Mouse (Mus musculus) limb, embryonic 14.5 days (tissue): ENCODE measurements around the gene H1foo. TPM values are rescaled to one million over a fixed set of nuclear protein-coding genes. Genes with fewer than 3 reads are reported as not detected.

Source experiments
- ATAC-seq: fragments of 200-750 bp; cut with Nextera tagmentation; 2 replicates; pipeline ENCODE4 v1.8.0; 2017; ENCODE audit warnings: low read depth, moderate number of reproducible peaks, moderate TSS enrichment; ENCODE audit not compliant: low FRiP score
- DNase-seq: peaks from one replicate; pipeline ENCODE4 v3.0.0-alpha.2; 2015; ENCODE audit warnings: low spot score
- H3K27ac ChIP-seq: fragments of 300-500 bp; sonication (generic); replicated peaks from 2 replicates; pipeline ENCODE4 v1.5.1; 2014; ENCODE audit warnings: low read depth, mild to moderate bottlenecking, low read length, moderate library complexity, mixed read lengths
- H3K27me3 ChIP-seq: fragments of 300-500 bp; sonication (generic); 2 replicates; pipeline ENCODE4 v1.6.1; 2014; ENCODE audit warnings: low read length, mixed read lengths; ENCODE audit not compliant: control insufficient read depth, insufficient read depth
- H3K36me3 ChIP-seq: fragments of 300-500 bp; sonication (generic); 2 replicates; pipeline ENCODE4 v1.6.1; 2014; ENCODE audit warnings: mild to moderate bottlenecking, low read length, moderate library complexity, mixed read lengths; ENCODE audit not compliant: control insufficient read depth, insufficient read depth
- H3K4me1 ChIP-seq: fragments of 300-500 bp; sonication (generic); 2 replicates; pipeline ENCODE4 v1.6.1; 2014; ENCODE audit warnings: antibody characterized with exemption, low read length, mixed read lengths; ENCODE audit not compliant: control insufficient read depth, insufficient read depth
- H3K4me2 ChIP-seq: fragments of 300-500 bp; sonication (generic); replicated peaks from 2 replicates; pipeline ENCODE4 v1.6.1; 2014; ENCODE audit warnings: low read depth, mild to moderate bottlenecking, low read length, moderate library complexity; ENCODE audit not compliant: severe bottlenecking
- H3K4me3 ChIP-seq: fragments of 300-500 bp; sonication (generic); replicated peaks from 2 replicates; pipeline ENCODE4 v1.5.1; 2014; ENCODE audit warnings: low read length
- H3K9ac ChIP-seq: fragments of 300-500 bp; sonication (generic); 2 replicates; pipeline ENCODE4 v1.6.1; 2014; ENCODE audit warnings: mild to moderate bottlenecking, low read depth, low read length, moderate library complexity; ENCODE audit not compliant: severe bottlenecking
- H3K9me3 ChIP-seq: fragments of 300-500 bp; sonication (generic); 2 replicates; pipeline ENCODE4 v1.6.1; 2016; ENCODE audit warnings: low read length; ENCODE audit not compliant: control insufficient read depth
- POLR2A ChIP-seq: fragments of 200-500 bp; IDR thresholded peaks from 2 replicates; pipeline ENCODE4 v1.8.0; 2012; ENCODE audit warnings: inconsistent platforms, mild to moderate bottlenecking, moderate library complexity, borderline replicate concordance; ENCODE audit not compliant: insufficient read depth, insufficient read length; ENCODE audit errors: extremely low read depth
- WGBS: fragments of 180-500 bp; shearing (Covaris S2); extraction: QIAGEN DNeasy Blood & Tissue Kit; methylation state at CpG from one replicate; pipeline ENCODE4 v1.1.7; 2014; 5-methylcytosine and 5-hydroxymethylcytosine counted together
- polyA plus RNA-seq, 2 experiments: library from polyadenylated mRNA; depleted of rRNA in 1 of 2; stranded (reverse) in 1 of 2; unstranded in 1 of 2; fragments of >200 nt; fragmentation: Nextera tagmentation in 1 of 2; extraction: Ambion mirVana in 1 of 2; gene quantifications; 2 replicates each; pipeline versions ENCODE4 v1.2.1 to v1.2.3; 2012 to 2014

Gene H1foo
- polyA plus RNA-seq, 2 experiments: not detected

DNA sequence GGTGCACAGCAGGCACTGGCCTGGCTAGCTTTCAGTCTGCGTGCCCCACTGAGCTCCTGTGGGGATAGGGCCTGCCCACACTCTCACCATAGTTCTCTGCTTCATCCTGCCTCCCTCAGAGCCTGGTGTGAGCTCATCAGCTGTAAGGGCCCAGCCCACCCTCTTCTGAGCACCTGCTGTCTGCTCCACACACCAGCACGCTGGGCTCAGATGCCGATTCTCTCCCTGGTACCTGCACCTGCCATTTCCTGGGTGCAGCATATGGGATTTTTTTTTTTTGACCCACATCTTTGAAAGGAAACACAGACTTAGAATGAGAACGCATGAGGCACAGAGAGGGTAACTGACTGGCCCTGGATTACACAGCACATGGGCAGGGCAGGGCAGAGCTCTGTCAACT is 44.9 kb downstream of the H1foo start:
- Histone ChIP-seq H3K4me3 (0 out of 2 replicates have a peak overlapping the region, but pooled peaks have one; percentile 14), H3K27me3 (peaks cover 30% of the 10 kb centered on the region), H3K9me3 (no peaks in the 10 kb centered on the region), H3K36me3 (no peaks in the 10 kb centered on the region), H3K27ac (no peak overlapping the region), H3K9ac (no peak overlapping the region), H3K4me2 (peak overlapping the region; percentile 16; the same call in 1 of the 2 replicates), H3K4me1 (peaks cover 38% of the 10 kb centered on the region)
- no peak for TF ChIP-seq POLR2A
- no peak for DNase-seq
- WGBS: 81% methylated on average over 4 of the region's 4 CpGs
- no peak for ATAC-seq

DNA sequence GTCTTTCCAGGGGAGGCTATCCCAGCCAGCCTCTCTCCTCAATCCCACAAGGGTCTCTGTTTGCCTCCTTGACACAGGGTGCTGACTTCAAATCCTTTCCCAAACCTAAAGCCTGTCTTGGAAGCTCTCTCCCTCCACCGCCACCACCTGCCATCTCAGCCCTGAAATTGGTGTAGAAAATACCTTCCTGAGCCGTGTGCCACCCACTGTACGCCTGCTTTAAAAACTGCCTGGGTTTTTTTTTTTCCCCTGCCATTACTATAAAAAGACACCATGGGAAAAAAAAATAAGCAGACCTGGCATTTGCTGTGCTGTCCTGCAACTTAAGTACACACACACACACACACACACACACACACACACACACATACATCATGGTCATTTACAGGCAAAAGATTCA is 45.3 kb downstream of the H1foo start:
- WGBS: 73% methylated on average over 3 of the region's 3 CpGs
- ATAC-seq (no peak), DNase-seq (no peak)
- Histone ChIP-seq H3K36me3 (no peaks in the 10 kb centered on the region), H3K4me1 (peaks cover 35% of the 10 kb centered on the region), H3K4me2 (peak overlapping the region; percentile 16), H3K27me3 (peaks cover 30% of the 10 kb centered on the region), H3K9me3 (no peaks in the 10 kb centered on the region), H3K9ac (no peak overlapping the region), H3K27ac (no peak overlapping the region), H3K4me3 (0 out of 2 replicates have a peak overlapping the region, but pooled peaks have one; percentile 14)
- TF ChIP-seq POLR2A: no peak

DNA sequence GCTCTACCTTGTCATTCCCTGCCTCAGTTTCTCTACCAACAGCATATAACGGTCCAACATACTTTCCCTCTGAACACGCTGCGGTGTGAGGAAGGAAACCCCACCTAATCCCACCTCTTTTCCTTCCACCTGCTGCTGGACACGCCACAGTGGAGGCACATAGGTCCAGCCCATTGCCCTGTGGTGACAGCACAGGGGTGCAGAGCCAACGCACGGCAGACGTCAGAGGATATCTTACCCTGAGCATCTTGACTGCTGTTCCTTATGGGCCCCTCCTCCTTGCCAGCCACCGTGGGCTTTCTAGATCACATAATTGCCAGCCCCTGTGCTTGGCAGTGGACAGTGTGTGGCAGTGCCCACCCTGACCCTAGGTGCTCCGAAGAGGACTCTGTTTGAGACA is 45.7 kb downstream of the H1foo start:
- H3K4me3 ChIP-seq: peak overlapping the region; percentile 60

DNA sequence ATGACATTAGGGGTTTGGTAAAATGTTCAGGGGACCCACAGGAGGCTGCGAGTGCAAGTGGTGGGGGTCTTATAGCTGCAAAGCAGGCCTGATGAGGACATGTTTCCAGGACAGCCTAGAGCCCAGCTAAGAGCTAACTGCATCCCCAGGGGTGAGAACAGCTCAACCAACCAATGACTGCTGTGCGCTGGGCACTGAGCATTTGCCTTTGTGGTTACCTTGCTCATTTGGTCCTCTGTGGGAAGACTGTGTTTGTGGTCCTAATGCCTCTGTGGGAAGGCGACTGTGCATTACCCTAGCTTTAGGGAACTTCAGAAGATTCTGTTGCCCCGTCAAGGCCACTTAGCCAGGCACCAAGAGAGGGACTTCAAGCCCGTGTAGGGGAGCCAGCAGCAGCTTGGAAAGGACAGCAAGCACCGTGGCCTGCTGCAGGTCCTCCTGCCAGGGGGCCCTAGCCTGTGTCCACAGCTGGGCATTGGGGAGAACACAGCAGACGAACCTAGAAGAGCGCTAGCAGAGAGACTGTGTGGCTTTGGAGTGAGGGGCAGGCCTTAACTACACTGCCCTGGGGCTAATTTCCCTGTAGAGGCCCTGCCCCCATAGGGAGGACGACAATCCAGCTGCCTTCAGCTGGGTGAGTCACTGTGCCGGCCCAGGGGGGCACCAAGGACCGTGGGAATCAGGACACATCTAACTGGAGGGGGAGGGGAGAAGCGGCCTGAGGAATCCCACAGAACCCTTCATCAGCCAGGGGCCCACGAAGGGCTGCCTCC is 46.6 kb downstream of the H1foo start:
- Histone ChIP-seq H3K9me3 (no peaks in the 10 kb centered on the region), H3K4me1 (peaks cover 29% of the 10 kb centered on the region), H3K4me2 (peak overlapping the region; percentile 16; the same call in 1 of the 2 replicates), H3K36me3 (no peaks in the 10 kb centered on the region), H3K27ac (no peak overlapping the region), H3K9ac (peak overlapping the region; percentile 8), H3K4me3 (peak overlapping the region; percentile 60), H3K27me3 (peaks cover 30% of the 10 kb centered on the region)
- no peak for TF ChIP-seq POLR2A
- 37% methylated on average over 11 of the region's 13 CpGs for WGBS
- ATAC-seq (no peak), DNase-seq (no peak)

More for the DNA sequence above, 45.7 kb downstream of the H1foo start:
- TF ChIP-seq POLR2A: no peak
- DNase-seq (no peak), ATAC-seq (no peak)
- peaks cover 30% of the 10 kb centered on the region for H3K27me3 ChIP-seq
- H3K4me2 ChIP-seq: peak overlapping the region; percentile 16; the same call in 1 of the 2 replicates
- 80% methylated on average over 9 of the region's 9 CpGs for WGBS
- no peaks in the 10 kb centered on the region for H3K36me3 ChIP-seq
- peaks cover 32% of the 10 kb centered on the region for H3K4me1 ChIP-seq
- H3K27ac ChIP-seq: no peak overlapping the region
- H3K9me3 ChIP-seq: no peaks in the 10 kb centered on the region
- H3K9ac ChIP-seq: no peak overlapping the region

DNA sequence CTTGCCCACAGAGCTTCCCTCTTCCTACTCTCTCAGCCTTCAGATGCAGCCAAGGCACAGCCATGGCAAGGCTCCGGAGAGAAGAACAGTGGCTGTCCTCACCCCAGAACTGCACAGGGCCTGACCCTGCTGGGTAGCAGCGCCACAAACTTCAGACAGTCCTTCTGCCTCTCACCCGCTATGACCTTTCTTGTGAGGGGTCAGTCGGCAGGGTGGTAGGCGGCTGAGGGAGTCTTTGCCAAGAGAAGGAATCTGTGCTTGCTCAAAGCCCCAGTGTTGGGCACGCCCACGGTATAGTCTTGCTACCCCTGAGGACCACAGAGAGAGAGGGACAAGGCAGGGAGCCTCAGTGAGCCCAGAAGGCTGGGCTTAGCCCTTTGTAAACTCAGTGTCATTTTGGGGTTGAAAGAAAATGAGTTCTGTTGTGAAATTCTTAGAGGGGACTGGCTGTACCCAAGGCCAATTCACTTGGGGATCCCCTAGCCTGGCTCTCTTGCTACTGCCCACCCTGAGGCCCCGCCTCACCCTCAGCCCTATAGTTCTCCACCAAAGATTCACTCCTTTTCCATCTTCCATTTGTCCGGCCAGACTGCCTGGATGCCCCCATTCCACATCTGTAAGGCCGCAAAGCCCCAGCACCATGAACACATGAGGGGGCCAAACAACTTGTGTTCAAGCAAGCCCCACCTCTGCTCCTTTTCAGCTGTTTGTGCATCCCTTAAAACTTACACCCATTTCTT is 47.3 kb downstream of the H1foo start:
- 41% methylated on average over 10 of the region's 10 CpGs for WGBS
- H3K4me1 ChIP-seq: peaks cover 22% of the 10 kb centered on the region

More for the DNA sequence above, 47.3 kb downstream of the H1foo start:
- peaks cover 30% of the 10 kb centered on the region for H3K27me3 ChIP-seq
- H3K9ac ChIP-seq: peak overlapping the region; percentile 8
- H3K4me2 ChIP-seq: peak overlapping the region; percentile 14
- no peaks in the 10 kb centered on the region for H3K36me3 ChIP-seq
- ATAC-seq (no peak), DNase-seq (no peak)
- no peak for TF ChIP-seq POLR2A
- H3K9me3 ChIP-seq: no peaks in the 10 kb centered on the region
- H3K27ac ChIP-seq: no peak overlapping the region
- peak overlapping the region; percentile 60 for H3K4me3 ChIP-seq
